Mouse (Mus musculus): ENCODE measurements around the gene Nav1. TPM values are rescaled to one million over a fixed set of nuclear protein-coding genes. Genes with fewer than 3 reads are reported as not detected.

The Nav1 gene
- polyA plus RNA-seq, 1 experiment from 2014 or later: 18.3 TPM

DNA sequence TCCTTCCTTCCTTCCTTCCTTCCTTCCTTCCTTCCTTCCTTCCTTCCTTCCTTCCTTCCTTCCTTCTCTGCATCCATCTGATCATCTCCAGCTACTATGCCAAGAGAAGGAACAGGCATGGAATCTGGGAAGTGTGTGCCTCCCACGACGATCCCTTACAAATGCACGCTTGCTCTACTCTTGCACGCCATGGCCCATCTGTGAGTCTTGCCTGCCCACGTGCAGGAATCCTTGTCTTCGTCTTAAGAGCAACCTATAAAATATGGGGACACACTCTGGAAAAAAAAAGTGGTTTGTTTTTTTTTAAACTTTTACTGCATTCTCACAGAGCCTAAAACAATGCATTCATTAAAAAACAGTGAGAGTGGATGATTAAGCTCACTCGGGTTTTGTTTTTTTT, 40.5 kb downstream of the Nav1 start:
- Histone ChIP-seq H3K27ac (no peak overlapping the region), H3K4me3 (no peak overlapping the region), H3K4me1 (peaks cover 73% of the 10 kb centered on the region), H3K9me3 (replicated peaks) (no peaks in the 10 kb centered on the region), H3K36me3 (peaks cover 19% of the 10 kb centered on the region; the same call in 1 of the 2 replicates), H3K27me3 (ENCODE audit: low read depth, poor library complexity, severe bottlenecking) (no peaks in the 10 kb centered on the region)
- no peak for DNase-seq (ENCODE audit: low spot score)
- 77% methylated on average over 7 of the region's 7 CpGs for WGBS

DNA sequence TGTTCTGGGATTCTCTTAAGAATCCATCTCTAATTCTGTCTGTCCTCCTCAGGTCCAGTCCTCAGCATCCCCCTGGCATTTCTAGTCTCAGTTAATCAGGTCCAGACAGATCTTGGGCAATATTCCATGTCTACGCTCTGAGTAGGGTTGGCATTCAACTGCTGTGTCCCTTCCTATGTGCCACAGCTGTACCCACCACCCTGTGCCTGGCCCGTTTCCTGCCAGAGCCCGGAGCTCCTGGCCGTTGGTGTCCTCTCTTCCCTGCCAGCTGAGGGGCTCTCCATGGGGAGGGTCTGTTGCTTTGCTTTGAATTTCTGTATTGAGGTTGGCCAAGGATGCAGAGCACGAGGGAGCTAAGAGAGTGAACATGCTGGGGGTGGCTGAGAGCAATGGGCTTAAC, 41.3 kb downstream of the Nav1 start:
- peaks cover 12% of the 10 kb centered on the region; the same call in 1 of the 2 replicates for H3K36me3 ChIP-seq
- no peaks in the 10 kb centered on the region for H3K27me3 ChIP-seq (ENCODE audit: low read depth, poor library complexity, severe bottlenecking)
- peak overlapping the region; percentile 90 for H3K27ac ChIP-seq
- H3K9me3 ChIP-seq (replicated peaks): no peaks in the 10 kb centered on the region
- no peak overlapping the region for H3K4me3 ChIP-seq
- DNase-seq (ENCODE audit: low spot score): no peak
- WGBS: 87% methylated on average over 5 of the region's 5 CpGs
- peaks cover 79% of the 10 kb centered on the region for H3K4me1 ChIP-seq

DNA sequence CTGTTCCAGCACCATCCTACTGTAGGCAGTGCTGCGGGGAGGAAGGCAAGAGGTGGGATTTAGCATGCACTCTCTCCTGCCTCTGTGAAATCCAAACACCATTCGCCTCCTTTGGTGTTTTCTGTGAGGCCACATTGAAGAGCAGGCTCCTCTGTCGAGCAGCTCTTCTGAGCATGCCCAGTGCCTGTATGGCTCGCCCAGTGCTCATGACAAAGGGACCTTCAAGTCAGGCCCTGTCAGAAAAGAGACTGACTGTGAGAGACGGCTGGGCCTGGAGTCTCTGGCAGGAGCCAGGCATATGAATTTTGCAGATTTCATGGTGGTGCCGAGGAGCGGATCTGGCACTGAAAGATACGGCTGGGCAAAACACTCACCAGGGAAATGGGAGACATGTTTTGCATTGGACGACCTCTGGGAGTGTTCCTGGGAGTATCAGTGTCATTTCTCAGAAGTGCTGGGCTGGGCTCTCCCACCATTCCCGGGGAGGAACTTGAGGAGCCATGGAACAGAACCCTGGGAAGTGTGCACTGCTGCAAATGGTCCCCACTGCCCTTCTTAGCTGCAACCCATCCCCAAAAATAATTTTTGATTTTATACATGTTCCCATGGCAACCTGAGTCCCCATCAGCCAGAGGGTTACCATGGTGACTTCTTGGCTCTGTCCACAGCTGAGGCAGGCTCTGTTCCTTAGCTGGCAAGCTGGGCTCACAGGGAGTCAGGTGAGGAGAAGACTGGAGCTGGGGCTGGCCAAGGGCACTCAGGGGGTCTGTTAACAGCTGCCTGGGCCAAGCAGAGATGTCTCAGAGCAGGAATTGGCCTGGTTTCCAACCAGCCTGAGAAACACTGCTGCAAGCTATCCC, 42.2 kb downstream of the Nav1 start:
- Histone ChIP-seq H3K4me3 (no peak overlapping the region), H3K27me3 (ENCODE audit: low read depth, poor library complexity, severe bottlenecking) (no peaks in the 10 kb centered on the region), H3K9me3 (replicated peaks) (no peaks in the 10 kb centered on the region), H3K4me1 (peaks cover 79% of the 10 kb centered on the region), H3K27ac (peak overlapping the region; percentile 90), H3K36me3 (peaks cover 10% of the 10 kb centered on the region; the same call in 1 of the 2 replicates)
- peak; percentile 36 for DNase-seq (ENCODE audit: low spot score)
- WGBS: 50% methylated on average over 10 of the region's 10 CpGs

DNA sequence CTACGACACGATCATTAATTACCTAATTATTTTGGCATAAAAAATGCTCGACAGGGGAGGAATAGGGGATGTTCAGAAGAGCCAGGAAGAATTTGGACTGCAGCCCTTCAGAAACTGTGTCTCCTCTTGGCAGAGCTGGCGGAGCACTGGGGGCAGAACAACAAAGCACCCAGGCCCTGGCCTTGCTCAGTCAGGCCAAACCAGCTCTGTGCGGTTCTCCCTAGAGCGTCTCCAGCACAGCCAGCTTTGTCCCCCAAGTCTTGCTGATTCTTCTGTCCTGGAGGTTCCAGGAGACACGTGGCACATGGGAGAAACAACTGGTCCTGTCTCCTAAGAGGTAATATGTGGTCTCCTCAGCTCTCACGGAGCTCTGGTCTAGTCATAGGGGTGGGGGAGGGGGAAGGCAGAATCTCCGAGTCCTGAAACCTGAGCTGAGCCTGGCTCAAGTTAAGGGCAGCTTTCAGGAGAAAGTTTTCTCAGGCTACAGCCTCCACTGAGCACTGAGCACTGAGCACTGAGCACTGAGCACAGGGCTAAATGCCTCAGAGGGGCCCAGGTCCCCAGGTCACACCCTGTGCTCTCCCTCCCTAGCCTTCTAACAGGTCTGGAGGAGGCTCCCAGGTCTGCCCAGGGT, 43.2 kb downstream of the Nav1 start:
- Histone ChIP-seq H3K4me1 (peaks cover 75% of the 10 kb centered on the region), H3K36me3 (peaks cover 10% of the 10 kb centered on the region; the same call in 1 of the 2 replicates), H3K4me3 (0 out of 2 replicates have a peak overlapping the region, but pooled peaks have one; percentile 15), H3K27ac (peak overlapping the region; percentile 90), H3K9me3 (replicated peaks) (no peaks in the 10 kb centered on the region), H3K27me3 (ENCODE audit: low read depth, poor library complexity, severe bottlenecking) (no peaks in the 10 kb centered on the region)
- 23% methylated on average over 9 of the region's 9 CpGs for WGBS
- peak; percentile 75 for DNase-seq (ENCODE audit: low spot score)

DNA sequence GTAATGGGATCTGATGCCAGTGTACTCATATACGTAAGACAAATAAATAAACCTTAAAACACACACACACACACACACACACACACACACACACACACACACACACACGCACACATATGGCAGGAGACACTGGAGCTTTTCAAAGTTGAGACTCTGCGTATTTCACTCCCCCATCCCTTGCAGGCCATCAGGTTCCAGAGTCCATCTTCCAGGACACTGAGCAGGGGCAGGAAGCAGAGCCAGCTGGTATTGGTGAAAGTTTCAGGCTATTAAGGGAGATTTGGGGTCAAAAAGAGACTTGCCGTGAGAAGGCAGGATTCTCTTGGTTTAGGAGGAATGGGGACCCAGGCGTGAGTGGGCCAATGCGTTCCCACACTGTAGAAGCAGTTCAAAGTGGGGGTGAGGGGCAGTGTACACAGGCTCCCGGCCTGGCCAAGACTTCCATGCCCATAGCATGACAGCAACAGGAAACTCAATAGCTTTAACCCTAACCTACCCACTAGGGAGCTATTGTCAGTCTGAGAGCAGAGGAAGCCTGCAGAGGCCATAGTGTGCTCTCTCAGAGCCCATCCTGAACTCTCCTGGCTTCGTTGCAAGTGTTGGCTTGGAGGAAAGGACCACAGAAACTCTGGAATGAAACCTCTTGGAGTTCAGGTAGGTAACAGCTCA, 44.0 kb downstream of the Nav1 start:
- H3K27me3 ChIP-seq (ENCODE audit: low read depth, poor library complexity, severe bottlenecking): no peaks in the 10 kb centered on the region
- H3K4me3 ChIP-seq: no peak overlapping the region
- peaks cover 10% of the 10 kb centered on the region; the same call in 1 of the 2 replicates for H3K36me3 ChIP-seq
- DNase-seq (ENCODE audit: low spot score): peak; percentile 36
- H3K27ac ChIP-seq: peak overlapping the region; percentile 90
- WGBS: 63% methylated on average over 8 of the region's 8 CpGs
- H3K4me1 ChIP-seq: peaks cover 73% of the 10 kb centered on the region
- H3K9me3 ChIP-seq (replicated peaks): no peaks in the 10 kb centered on the region

DNA sequence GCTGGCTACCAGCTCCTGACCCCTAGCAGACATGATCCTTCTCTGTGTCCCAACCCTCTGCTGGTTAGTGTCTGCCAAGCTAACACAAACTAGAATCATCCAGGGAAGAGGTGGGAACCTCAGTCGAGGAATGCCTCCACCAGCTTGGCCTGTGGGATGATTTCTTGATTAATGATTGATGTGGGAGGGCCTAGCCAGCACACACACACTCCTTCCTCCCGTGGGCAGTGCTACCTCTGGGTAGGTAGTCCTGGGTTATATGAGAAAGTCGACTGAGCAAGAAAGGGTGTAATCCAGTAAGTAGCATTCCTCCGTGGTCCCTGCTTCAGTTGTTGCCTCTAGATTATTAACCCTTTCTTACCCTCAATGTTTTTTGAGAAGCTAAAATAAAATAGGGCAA, 45.0 kb downstream of the Nav1 start:
- Histone ChIP-seq H3K9me3 (replicated peaks) (no peaks in the 10 kb centered on the region), H3K27ac (0 out of 2 replicates have a peak overlapping the region, but pooled peaks have one; percentile 10), H3K4me3 (no peak overlapping the region), H3K36me3 (peaks cover 6% of the 10 kb centered on the region; the same call in 1 of the 2 replicates), H3K4me1 (peaks cover 66% of the 10 kb centered on the region), H3K27me3 (ENCODE audit: low read depth, poor library complexity, severe bottlenecking) (no peaks in the 10 kb centered on the region)
- 19% methylated on average over 4 of the region's 4 CpGs for WGBS
- no peak for DNase-seq (ENCODE audit: low spot score)

DNA sequence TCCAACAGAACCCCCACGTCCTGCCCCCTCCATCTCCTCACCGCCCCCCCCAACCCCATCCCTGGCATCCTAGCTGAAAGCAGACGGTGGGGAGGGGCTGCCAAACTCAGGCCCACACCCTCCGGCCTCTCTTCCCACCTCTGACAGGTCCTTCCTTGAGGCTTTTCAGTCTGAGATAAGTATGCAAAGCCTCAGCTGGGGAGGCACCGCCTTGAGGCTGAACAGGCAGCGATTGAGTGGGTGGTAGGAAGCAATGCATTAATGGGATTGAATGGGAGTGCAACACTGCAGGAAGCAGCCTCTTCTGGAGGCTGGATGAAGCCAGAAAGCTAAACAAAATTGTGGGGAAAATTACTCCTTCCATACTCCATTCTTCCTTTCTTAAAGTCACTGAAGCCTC, 45.8 kb downstream of the Nav1 start:
- Histone ChIP-seq H3K4me3 (no peak overlapping the region), H3K27me3 (ENCODE audit: low read depth, poor library complexity, severe bottlenecking) (no peaks in the 10 kb centered on the region), H3K4me1 (peaks cover 63% of the 10 kb centered on the region), H3K9me3 (replicated peaks) (no peaks in the 10 kb centered on the region), H3K27ac (peak overlapping the region; percentile 43), H3K36me3 (peaks cover 2% of the 10 kb centered on the region; the same call in 1 of the 2 replicates)
- WGBS: 37% methylated on average over 6 of the region's 6 CpGs
- no peak for DNase-seq (ENCODE audit: low spot score)

DNA sequence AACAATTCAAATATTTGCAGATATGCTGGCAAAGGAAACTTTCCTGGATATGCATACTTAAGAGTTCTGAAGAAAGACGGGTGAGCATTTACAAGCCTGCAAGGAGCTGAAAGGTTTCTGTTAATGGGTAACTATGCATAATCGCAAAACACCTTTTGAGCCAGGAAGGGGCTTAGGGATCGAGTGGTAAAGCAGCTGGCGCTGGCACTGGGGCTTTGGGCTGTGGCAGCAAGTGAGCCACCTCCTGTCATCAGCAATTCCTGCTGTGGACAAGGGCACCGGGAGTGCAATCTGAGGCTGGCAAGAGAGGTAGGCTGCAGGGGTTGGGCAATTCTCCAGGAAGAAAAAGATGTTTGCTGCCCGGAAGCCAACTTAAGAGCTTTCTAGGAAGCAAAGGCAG, 49.1 kb downstream of the Nav1 start:
- Histone ChIP-seq H3K27me3 (ENCODE audit: low read depth, poor library complexity, severe bottlenecking) (no peaks in the 10 kb centered on the region), H3K27ac (no peak overlapping the region), H3K36me3 (no peaks in the 10 kb centered on the region), H3K9me3 (replicated peaks) (no peaks in the 10 kb centered on the region), H3K4me3 (no peak overlapping the region), H3K4me1 (peaks cover 63% of the 10 kb centered on the region)
- 73% methylated on average over 6 of the region's 6 CpGs for WGBS
- no peak for DNase-seq (ENCODE audit: low spot score)

DNA sequence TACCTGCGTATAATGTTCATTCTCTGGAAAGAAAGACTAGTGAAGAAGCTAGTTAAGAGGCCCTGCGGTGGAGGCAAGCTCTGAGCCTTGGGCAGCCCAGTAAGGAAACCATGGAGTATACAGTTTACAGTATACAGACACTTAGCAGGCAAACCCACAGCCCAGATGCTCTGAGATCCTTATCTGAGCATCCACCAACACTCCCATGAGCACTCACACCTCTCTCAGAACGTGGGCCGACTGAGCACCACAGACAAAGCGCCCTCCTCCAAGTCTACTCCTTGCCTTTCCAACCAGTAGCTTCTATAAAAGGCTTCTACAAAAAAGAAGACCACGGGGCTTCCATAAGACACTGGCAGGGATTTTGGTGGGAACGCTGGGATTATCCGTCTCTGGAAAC, 51.2 kb downstream of the Nav1 start:
- Histone ChIP-seq H3K36me3 (no peaks in the 10 kb centered on the region; the same call in 1 of the 2 replicates), H3K27ac (no peak overlapping the region), H3K4me1 (peaks cover 61% of the 10 kb centered on the region), H3K9me3 (replicated peaks) (no peaks in the 10 kb centered on the region), H3K27me3 (ENCODE audit: low read depth, poor library complexity, severe bottlenecking) (no peaks in the 10 kb centered on the region), H3K4me3 (no peak overlapping the region)
- 84% methylated on average over 8 of the region's 8 CpGs for WGBS
- no peak for DNase-seq (ENCODE audit: low spot score)

DNA sequence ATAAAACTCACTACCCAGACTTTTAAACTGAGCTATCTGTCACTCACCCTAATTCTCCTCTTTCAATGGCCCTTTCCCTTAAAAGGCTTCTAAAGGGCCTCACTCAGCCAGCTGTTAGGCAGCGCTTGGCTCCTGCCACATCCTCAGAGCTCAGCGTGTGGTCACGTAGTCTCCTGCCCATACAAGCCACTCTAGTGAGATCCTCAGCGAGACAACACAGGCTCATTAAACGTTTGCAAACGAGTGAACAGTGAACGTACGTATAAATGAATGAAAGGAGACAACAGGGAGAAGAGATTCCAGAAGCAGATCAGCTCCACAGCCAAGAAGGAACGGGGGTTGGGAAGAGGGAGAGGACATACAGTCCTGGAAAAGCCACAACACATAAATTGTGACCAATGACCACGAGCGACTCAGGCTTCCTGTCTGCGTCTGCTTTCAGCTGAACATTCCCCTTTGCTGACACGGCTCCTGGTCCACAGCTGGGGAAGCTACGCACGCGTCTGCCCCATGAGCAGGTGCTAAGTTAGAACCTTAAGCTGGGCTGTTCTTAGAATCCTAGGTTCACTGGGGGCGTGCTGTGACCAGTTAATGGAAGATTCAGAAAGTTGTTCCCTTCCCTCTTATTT, 52.3 kb downstream of the Nav1 start:
- H3K27ac ChIP-seq: peak overlapping the region; percentile 76
- H3K27me3 ChIP-seq (ENCODE audit: low read depth, poor library complexity, severe bottlenecking): no peaks in the 10 kb centered on the region
- no peaks in the 10 kb centered on the region; the same call in 1 of the 2 replicates for H3K36me3 ChIP-seq
- WGBS: 17% methylated on average over 17 of the region's 17 CpGs
- H3K9me3 ChIP-seq (replicated peaks): no peaks in the 10 kb centered on the region
- H3K4me3 ChIP-seq: no peak overlapping the region
- peaks cover 54% of the 10 kb centered on the region for H3K4me1 ChIP-seq
- DNase-seq (ENCODE audit: low spot score): peak; percentile 51

DNA sequence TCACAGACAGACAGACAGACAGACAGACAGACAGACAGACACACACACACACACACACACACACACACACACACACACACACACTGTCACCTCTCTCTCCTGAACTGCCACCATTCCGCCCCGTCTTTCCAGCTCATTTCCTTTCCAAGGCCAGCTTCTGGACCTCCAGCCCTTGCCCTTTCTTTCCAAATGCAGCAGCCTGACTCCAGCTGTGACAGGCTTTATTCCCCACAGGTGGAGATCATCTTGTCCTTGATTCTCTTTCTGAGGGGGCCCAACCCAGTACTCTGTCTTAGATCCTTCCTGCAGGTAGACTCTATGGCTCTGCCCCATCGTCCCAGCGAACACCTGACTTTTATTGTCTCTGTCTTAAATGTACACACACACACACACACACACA, 53.5 kb downstream of the Nav1 start:
- 67% methylated on average over 4 of the region's 4 CpGs for whole genome bisulfite sequencing
- H3K9me3 ChIP-seq (replicated peaks): no peaks in the 10 kb centered on the region
- peaks cover 63% of the 10 kb centered on the region for H3K4me1 ChIP-seq
- no peak overlapping the region for H3K4me3 ChIP-seq
- no peaks in the 10 kb centered on the region for H3K27me3 ChIP-seq (ENCODE audit: low read depth, poor library complexity, severe bottlenecking)
- peak overlapping the region; percentile 76 for H3K27ac ChIP-seq
- no peak for DNase-seq (ENCODE audit: low spot score)
- H3K36me3 ChIP-seq: peaks cover 6% of the 10 kb centered on the region; the same call in 1 of the 2 replicates

DNA sequence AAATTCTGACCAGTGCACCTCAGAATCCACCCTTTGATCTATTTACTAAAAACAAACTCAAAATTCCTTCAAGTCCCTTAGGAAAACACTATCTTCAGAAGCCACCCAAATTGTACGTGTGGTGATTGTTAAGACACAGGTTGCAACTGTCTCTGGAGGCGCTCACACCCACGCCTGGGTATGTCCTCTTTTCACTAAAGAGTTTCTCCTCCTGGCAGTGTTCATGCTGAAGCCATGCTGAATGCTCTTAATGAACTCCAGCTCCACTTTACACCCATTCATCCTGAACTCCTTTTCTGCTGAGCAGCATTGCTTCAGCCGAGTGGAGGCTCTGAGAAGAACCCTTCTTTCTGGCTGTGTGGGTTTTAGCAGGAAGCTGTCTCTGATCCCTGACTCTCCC, 53.9 kb downstream of the Nav1 start:
- Histone ChIP-seq H3K4me3 (no peak overlapping the region), H3K9me3 (replicated peaks) (no peaks in the 10 kb centered on the region), H3K27me3 (ENCODE audit: low read depth, poor library complexity, severe bottlenecking) (no peaks in the 10 kb centered on the region), H3K36me3 (peaks cover 7% of the 10 kb centered on the region; the same call in 1 of the 2 replicates), H3K4me1 (peaks cover 64% of the 10 kb centered on the region), H3K27ac (peak overlapping the region; percentile 76)
- no peak for DNase-seq (ENCODE audit: low spot score)
- 62% methylated on average over 4 of the region's 4 CpGs for WGBS

Data from limb, embryonic 10.5 days (tissue).